ENCODE assay signal across 22 mouse cellular contexts in the genomic region with DNA sequence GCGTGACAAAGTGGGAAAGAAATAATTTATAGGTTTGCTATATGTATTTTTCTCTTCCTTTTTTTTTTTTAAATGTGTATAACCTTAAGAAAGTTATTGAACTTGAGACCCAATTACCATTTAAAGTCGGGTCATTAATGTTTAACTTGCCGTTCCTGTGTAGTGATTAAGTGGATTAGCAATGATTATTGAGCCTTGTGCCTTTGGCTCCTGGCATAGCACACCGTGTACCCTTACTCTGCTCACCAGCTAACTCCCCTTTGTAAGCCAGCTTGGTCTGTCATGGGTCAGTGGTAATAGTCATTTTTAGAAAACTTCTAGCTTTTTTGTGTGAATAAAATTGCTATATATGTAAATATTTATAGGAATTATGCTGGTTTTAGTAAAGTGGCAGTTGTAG.
A peak's percentile ranks its signal among the peaks of the same experiment; 100 is the strongest.
DNase-seq lines count a peak whose midpoint lies in the region; ATAC-seq lines count a peak whose summit lies in the region.
"Had no signal": no experiment of that assay in that cellular context is flagged by ENCODE, and none has a peak within 500 bp of the region (broad histone marks: within the 10 kb centered on the region; RNA-seq: fewer than 3 reads in every experiment).

No protein-coding gene starts in this region.

- H3K9ac ChIP-seq in kidney, embryonic 14.5 days (ENCODE audit: low read depth, low read length), result no peak overlapping the region
- no peak overlapping the region for H3K9ac ChIP-seq in intestine, embryonic 15.5 days
- no peak overlapping the region for H3K9ac ChIP-seq in kidney, embryonic 16.5 days (replicated peaks; ENCODE audit: low read length)
- H3K9ac ChIP-seq: embryonic facial prominence, embryonic 13.5 days; forebrain, embryonic 13.5 days; forebrain, postnatal 0 days; hindbrain, embryonic 12.5 days had no signal

- H3K4me3 ChIP-seq in kidney, embryonic 14.5 days (ENCODE audit: low read length), result no peak overlapping the region
- no peak overlapping the region for H3K4me3 ChIP-seq in intestine, embryonic 15.5 days (replicated peaks)
- H3K4me3 ChIP-seq in kidney, embryonic 16.5 days (ENCODE audit: low read length), result no peak overlapping the region
- no peak overlapping the region for H3K4me3 ChIP-seq in midbrain, embryonic 10.5 days
- H3K4me3 ChIP-seq: embryonic facial prominence, embryonic 13.5 days; forebrain, embryonic 13.5 days; heart, embryonic 10.5 days; hindbrain, embryonic 12.5 days had no signal

- H3K4me2 ChIP-seq in kidney, embryonic 14.5 days (replicated peaks; ENCODE audit: low read depth, low read length), result no peak overlapping the region
- no peak overlapping the region for H3K4me2 ChIP-seq in intestine, embryonic 15.5 days (replicated peaks)
- no peak overlapping the region for H3K4me2 ChIP-seq in kidney, embryonic 16.5 days (replicated peaks; ENCODE audit: low read depth, low read length)
- H3K4me2 ChIP-seq: embryonic facial prominence, embryonic 13.5 days; forebrain, embryonic 13.5 days; hindbrain, embryonic 12.5 days had no signal

- no peaks in the 10 kb centered on the region for H3K4me1 ChIP-seq in kidney, embryonic 14.5 days (ENCODE audit: control insufficient read depth, insufficient read depth, low read length)
- H3K4me1 ChIP-seq in intestine, embryonic 15.5 days (replicated peaks), result no peaks in the 10 kb centered on the region
- 0 out of 2 replicates have a peak, but pooled peaks cover 5% of the 10 kb centered on the region for H3K4me1 ChIP-seq in kidney, embryonic 16.5 days (ENCODE audit: insufficient read depth, low read length)
- no peaks in the 10 kb centered on the region for H3K4me1 ChIP-seq in midbrain, embryonic 10.5 days
- H3K4me1 ChIP-seq: embryonic facial prominence, embryonic 13.5 days; forebrain, embryonic 13.5 days; heart, embryonic 10.5 days; hindbrain, embryonic 12.5 days had no signal

- no peaks in the 10 kb centered on the region for H3K36me3 ChIP-seq in kidney, embryonic 14.5 days (ENCODE audit: control insufficient read depth, insufficient read depth, low read length)
- no peaks in the 10 kb centered on the region for H3K36me3 ChIP-seq in intestine, embryonic 15.5 days
- H3K36me3 ChIP-seq in kidney, embryonic 16.5 days (ENCODE audit: insufficient read depth, low read length), result no peaks in the 10 kb centered on the region
- no peaks in the 10 kb centered on the region for H3K36me3 ChIP-seq in midbrain, embryonic 10.5 days
- H3K36me3 ChIP-seq: embryonic facial prominence, embryonic 13.5 days; G1E; heart, embryonic 10.5 days; hindbrain, embryonic 12.5 days had no signal

- ATAC-seq in kidney, embryonic 14.5 days (ENCODE audit: low FRiP score, low TSS enrichment), result no peak
- peak; percentile 68 for ATAC-seq in intestine, embryonic 15.5 days
- peak; percentile 54; the same call in 1 of the 2 replicates for ATAC-seq in kidney, embryonic 16.5 days (ENCODE audit: low FRiP score, low TSS enrichment)
- ATAC-seq: CD4-positive, CD25-positive, alpha-beta regulatory T cell, adult 4 months; forebrain, embryonic 13.5 days; forebrain, postnatal 0 days had no signal

- WGBS in kidney, embryonic 14.5 days, result 64% methylated on average over 4 of the region's 4 CpGs
- WGBS in intestine, embryonic 15.5 days, result 65% methylated on average over 4 of the region's 4 CpGs
- WGBS in kidney, embryonic 16.5 days, result 67% methylated on average over 4 of the region's 4 CpGs
- 85% methylated on average over 4 of the region's 4 CpGs for WGBS in midbrain, embryonic 10.5 days

- no peak overlapping the region; the same call in 1 of the 2 replicates for H3K27ac ChIP-seq in kidney, embryonic 14.5 days (ENCODE audit: low read depth, low read length)
- H3K27ac ChIP-seq in intestine, embryonic 15.5 days, result no peak overlapping the region
- no peak overlapping the region for H3K27ac ChIP-seq in kidney, embryonic 16.5 days (ENCODE audit: low read length)
- H3K27ac ChIP-seq in midbrain, embryonic 10.5 days (replicated peaks), result no peak overlapping the region
- H3K27ac ChIP-seq: embryonic facial prominence, embryonic 13.5 days; forebrain, embryonic 13.5 days; heart, embryonic 10.5 days; hindbrain, embryonic 12.5 days had no signal

- no peaks in the 10 kb centered on the region for H3K27me3 ChIP-seq in kidney, embryonic 14.5 days (ENCODE audit: control insufficient read depth, insufficient read depth, low read length)
- no peaks in the 10 kb centered on the region for H3K27me3 ChIP-seq in intestine, embryonic 15.5 days (replicated peaks)
- H3K27me3 ChIP-seq in kidney, embryonic 16.5 days (ENCODE audit: insufficient read depth, low read length), result no peaks in the 10 kb centered on the region
- no peaks in the 10 kb centered on the region for H3K27me3 ChIP-seq in midbrain, embryonic 10.5 days (ENCODE audit: low read depth, poor library complexity, severe bottlenecking)
- H3K27me3 ChIP-seq: embryonic facial prominence, embryonic 13.5 days; forebrain, embryonic 13.5 days; hindbrain, embryonic 12.5 days had no signal

- no peaks in the 10 kb centered on the region for H3K9me3 ChIP-seq in kidney, embryonic 14.5 days (ENCODE audit: control insufficient read depth, low read length)
- no peaks in the 10 kb centered on the region for H3K9me3 ChIP-seq in intestine, embryonic 15.5 days
- H3K9me3 ChIP-seq in kidney, embryonic 16.5 days (ENCODE audit: low read length), result no peaks in the 10 kb centered on the region
- no peaks in the 10 kb centered on the region for H3K9me3 ChIP-seq in midbrain, embryonic 10.5 days (replicated peaks)
- H3K9me3 ChIP-seq: embryonic facial prominence, embryonic 13.5 days; forebrain, embryonic 13.5 days; G1E; heart, embryonic 10.5 days; hindbrain, embryonic 12.5 days had no signal

- peak; percentile 36 for DNase-seq in kidney, adult 11 months
- DNase-seq in kidney, postnatal 36 days, result peak; percentile 56 to 81
- no peak for DNase-seq in midbrain, embryonic 10.5 days (ENCODE audit: low spot score)
- DNase-seq in frontal cortex, postnatal 14 days (ENCODE audit: low spot score in 2 of 2), result no peak
- DNase-seq: adrenal gland, postnatal 14 days; B cell, adult 2 months; cerebellum, adult 11-12 months; cerebellum, adult 9-11 months; cerebellum, postnatal 36 days; forebrain, postnatal 0 days; heart, adult 18-20 months; heart, postnatal 10 days; heart, postnatal 4 days had no signal

Comparison
In these comparisons a context has a peak if more than half of its experiments do, and no peak if none do; other contexts are left out.
1. DNase-seq: peak in kidney, adult 11 months (single experiment) and kidney, postnatal 36 days (2 of 2); none in midbrain, embryonic 10.5 days (single experiment) and frontal cortex, postnatal 14 days (0 of 2).